Mouse (Mus musculus) liver, adult (tissue): ENCODE data around the gene Spata5.

Experiments used
- GATA4 ChIP-seq: IDR thresholded peaks from 2 replicates; pipeline ENCODE4 v1.6.1; 2014; ENCODE audit warnings: mild to moderate bottlenecking, low read length; ENCODE audit not compliant: insufficient replicate concordance

Spata5 gene

GRCm38 (mm10) chr3:37571633-37572032, 151.9 kb downstream of the Spata5 start:
- no peak for TF ChIP-seq GATA4

DNA sequence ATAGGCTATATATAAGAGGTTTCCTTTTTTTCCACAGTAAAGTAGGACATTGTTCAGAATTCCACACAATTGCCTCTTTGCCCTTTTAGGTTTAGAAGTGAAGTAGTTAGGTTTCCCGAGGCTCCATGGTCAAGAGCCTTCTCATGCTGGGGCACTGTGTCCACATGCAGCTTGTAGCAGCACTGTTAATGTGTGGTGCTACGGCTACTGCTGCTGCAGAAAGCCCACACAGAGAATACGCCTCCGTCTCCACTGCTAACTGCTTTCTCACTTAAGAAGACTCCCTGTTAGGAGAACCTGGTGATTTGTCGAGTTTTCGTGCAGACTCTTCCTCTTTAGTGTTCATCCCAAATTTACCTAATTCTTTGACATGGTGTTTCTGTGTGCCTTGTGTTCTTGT, 152.4 kb downstream of the Spata5 start:
- TF ChIP-seq GATA4: no peak

DNA sequence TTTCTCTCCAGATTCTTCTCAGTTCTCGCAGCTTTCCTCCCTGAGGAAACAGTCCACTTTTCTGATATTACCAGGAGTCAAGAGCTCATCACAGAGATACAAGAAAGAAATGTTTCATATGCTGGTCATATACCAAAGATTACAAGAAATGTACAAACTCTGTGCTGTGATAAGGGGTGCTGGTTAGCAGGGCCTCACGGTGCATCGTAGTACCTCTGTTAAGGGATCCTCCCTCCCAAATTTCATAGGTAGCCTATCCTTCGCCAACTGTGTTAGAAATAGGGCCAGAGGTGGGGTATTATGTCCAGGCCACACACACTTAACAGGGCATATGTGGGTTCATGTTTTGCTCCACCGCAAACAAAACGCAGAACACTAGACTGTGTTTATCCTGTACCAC, 157.1 kb downstream of the Spata5 start:
- no peak for TF ChIP-seq GATA4

DNA sequence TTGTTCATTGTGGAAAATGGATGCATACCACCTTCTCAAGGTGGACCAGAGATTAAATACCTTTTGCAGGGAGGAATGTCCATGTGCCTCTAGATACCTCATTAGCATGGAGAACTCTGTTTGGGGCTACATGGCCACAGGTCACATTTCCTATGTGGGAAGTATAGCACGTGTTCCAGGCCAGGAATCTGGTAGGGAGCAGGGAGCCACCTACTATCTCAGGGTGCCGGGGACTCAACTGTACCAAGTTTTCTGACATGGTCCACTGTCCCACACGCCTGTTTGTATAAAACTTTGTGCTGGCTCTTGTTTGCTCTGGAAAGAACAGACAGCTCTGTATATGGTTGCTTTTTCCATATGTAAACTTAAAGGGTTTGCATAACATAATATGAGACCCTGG, 158.0 kb downstream of the Spata5 start:
- no peak for TF ChIP-seq GATA4

DNA sequence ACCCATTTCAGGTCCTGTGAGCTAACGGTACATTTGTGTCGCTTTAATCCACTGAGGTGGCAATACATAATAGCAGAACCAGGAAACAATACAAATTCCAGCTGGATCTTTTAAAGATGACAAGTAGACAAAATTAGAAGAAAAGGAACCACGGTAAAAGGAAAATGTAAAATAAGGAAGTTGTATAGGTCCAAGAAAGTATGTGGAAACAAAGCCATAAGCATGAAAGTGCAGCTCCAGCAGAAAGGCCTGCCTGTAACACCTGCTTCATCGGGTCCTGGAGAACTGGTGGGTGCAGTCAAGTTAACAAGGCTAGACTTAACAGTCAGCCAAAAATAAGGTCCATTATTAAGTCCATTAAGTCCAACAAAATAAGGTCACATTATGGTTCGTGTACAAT, 164.9 kb downstream of the Spata5 start:
- no peak for TF ChIP-seq GATA4

DNA sequence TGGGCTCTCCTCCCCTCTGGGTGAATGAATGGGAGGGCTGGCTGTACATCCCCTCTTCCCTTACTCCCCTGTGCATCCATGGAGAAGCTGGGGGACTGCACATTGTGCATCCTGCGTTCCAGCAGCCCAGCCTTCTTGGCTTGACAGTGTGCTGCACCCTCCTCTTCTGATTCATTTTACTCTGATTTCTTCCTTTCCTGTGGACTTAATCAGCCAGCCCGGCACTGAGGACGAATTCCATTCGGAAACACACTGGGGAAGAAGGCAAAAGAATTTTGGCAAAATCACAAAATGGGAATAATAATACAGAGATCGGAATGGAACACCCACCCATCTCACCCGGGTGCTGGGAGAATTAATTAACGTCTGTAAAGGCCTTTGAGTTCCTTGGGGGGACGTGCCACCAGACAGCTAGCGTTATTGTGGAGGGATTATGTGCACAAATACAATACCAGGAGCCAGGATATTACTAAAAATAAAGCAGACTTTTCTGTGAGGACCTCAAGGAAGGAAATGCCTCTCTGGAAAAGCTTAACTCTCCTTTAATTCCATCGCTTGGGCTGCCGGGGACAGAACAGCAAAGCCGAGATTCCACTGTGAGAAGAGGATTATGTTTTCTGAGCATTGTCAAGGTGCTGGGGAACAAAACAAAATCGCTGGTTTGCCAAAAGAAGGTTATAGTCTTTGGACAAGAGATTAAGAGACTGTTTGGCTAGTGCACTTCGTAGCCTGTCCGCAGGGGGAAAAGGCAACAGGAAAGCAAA, 166.5 kb downstream of the Spata5 start:
- no peak for TF ChIP-seq GATA4

DNA sequence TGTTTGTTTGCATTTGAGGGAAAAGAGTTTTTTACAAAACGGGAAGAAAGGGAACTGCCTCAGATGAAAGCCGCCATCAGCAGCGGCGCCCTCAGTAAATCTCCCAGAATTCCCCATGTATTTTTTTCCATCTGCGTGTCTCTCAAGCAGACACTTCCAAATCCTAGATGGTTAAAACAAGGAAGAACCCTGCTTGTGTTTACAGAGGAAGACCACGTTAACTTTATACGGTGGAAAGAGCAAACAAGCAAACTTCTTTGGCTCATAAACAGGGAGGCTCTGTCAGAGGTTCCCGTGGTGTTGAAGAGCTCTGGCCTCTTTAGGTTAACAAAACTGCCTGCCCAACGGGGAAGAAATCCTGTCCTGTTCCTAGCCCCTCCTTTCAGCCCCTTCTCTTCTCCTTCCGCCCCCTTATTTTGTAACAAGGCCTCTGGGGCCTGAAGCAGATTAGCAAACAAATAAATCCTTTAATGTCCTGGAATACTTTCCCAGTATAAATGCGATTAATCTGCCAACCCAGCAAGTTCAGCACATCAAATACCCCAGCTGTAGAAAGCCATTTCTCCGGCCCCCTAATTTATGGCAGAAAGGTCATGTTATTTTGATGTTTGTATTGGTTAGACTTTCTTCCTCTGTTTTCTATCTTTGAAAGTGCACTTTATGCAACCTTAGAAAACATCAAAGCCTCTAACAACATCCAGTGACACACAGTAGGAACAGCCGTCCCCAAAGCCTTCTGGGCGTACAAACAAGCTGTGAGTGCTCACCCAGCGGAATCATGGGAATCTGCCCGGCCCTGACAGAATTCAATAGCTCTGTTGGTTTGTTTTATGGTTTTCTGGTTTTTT, 167.3 kb downstream of the Spata5 start:
- no peak for TF ChIP-seq GATA4

- TF ChIP-seq GATA4: no peak
These were observed 176.0 kb downstream of the Spata5 start for GRCm38 (mm10) chr3:37595721-37596120.

DNA sequence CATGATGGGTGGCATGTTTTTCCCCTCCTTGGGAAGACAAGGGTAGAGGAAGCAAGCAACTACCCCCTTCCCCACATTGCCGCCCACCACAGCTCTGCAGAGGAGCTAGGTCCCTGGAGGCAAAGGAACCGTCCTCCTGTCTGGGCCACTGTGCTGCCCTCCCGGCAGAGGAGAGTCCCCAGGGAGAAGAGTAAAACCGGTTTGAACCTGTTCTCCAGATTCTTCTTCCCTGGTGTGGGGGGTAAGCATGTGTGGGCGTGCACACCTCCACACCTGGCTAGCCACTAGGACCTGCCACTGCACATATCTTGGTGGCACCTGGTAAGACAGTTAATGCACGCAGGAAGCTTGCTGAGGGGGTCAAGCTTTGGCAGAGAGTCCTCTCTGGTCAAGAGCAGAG, 176.8 kb downstream of the Spata5 start:
- TF ChIP-seq GATA4: no peak

DNA sequence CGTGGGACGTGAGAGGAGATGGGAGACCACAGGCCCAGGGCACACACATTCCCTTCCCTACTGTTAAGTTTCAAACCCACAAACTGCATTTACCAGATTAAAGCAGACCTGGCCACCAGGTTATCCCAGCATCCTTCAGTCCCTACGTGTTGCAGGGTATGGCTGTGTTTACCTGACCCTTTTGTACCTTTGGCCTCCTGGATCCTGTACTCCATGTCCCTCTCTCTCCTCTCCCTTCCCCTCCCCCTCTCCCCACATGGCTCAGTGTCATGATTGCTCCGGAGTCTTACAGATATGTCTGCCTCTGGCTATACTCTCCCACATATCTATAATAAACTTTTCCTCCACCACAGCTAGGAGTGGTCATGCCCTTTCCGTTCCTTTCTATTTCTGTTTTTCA, 177.5 kb downstream of the Spata5 start:
- TF ChIP-seq GATA4: no peak

GRCm38 (mm10) chr3:37602356-37602755, 182.7 kb downstream of the Spata5 start:
- TF ChIP-seq GATA4: no peak

- no peak for TF ChIP-seq GATA4
These were observed 183.2 kb downstream of the Spata5 start for GRCm38 (mm10) chr3:37602890-37603289.

- TF ChIP-seq GATA4: no peak
These were observed 183.8 kb downstream of the Spata5 start for GRCm38 (mm10) chr3:37603541-37603940.

- TF ChIP-seq GATA4: no peak
These were observed 185.5 kb downstream of the Spata5 start for GRCm38 (mm10) chr3:37604976-37605875.

DNA sequence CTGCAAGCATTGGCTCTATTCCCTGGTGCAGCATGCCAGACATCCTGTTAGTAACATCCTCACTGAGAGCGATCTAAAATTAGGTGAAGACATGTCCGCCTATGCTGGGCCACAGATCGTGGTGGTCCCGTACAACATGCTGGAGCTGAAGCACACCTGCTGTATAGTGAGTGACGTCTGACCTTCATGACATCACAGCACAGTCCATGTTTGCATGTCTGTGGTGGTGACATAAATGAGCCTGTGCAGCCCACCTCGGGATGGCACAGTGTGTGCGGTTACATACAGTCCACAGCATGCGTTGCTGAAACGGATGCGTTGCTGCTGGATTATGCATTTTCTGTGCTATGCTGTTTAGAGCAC, 186.2 kb downstream of the Spata5 start:
- TF ChIP-seq GATA4: no peak

GRCm38 (mm10) chr3:37608926-37609325, 189.2 kb downstream of the Spata5 start:
- no peak for TF ChIP-seq GATA4

GRCm38 (mm10) chr3:37610670-37611069, 191.0 kb downstream of the Spata5 start:
- TF ChIP-seq GATA4: no peak
